Mouse (Mus musculus): ENCODE data around the gene Ccdc153. TPM values are rescaled to one million over a fixed set of nuclear protein-coding genes. Genes with fewer than 3 reads are reported as not detected.

Gene Ccdc153
- total RNA-seq, 2 experiments from 2014 or later: not detected

DNA sequence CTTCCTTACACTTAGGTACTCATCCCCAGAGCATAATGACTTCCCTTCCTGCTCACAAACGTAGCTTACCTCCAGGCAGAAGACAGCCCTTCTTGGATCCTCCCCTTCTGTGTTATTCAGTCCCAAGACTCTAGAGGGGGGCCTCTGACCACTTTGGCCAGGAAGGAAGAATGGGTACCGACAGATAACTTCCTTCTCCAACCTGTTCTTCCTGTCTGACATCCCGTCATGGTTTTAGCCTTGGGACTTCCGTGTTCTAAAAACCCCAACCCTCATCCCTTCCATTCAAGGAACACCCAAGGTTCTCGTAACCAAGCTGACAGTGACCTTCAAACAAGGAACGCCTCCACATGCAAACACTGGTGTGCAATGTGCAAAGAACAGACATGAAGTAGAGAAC lies 28.0 kb downstream of the Ccdc153 start, which contains the start of gene Nlrx1:
Nlrx1 (minus strand) TSS at position 168 of the 400 bp plus-strand sequence.
- no peak for DNase-seq (ENCODE audit: low spot score)
- intact Hi-C loops (cut with DNase I): loop anchor here (10.0 kb wide), 1 partner anchor 284 kb away; no protein-coding TSS in a partner anchor

- DNase-seq (ENCODE audit: low spot score): no peak
- intact Hi-C loops (cut with DNase I): loop anchor here (10.0 kb wide), 1 partner anchor 284 kb away; no protein-coding TSS in a partner anchor
Observed at GRCm38 (mm10) chr9:44269077-44269476, 28.6 kb downstream of the Ccdc153 start.

- intact Hi-C loops (cut with DNase I): loop anchor here (10.0 kb wide), 1 partner anchor 285 kb away; no protein-coding TSS in a partner anchor
- no peak for DNase-seq (ENCODE audit: low spot score)
Observed at GRCm38 (mm10) chr9:44269973-44270372, 29.5 kb downstream of the Ccdc153 start.

- DNase-seq (ENCODE audit: low spot score): no peak
- intact Hi-C loops (cut with DNase I): no loop called here
Observed at GRCm38 (mm10) chr9:44283183-44283582, 42.7 kb downstream of the Ccdc153 start.

- intact Hi-C loops (cut with DNase I): no loop called here
- DNase-seq (ENCODE audit: low spot score): no peak
Observed at GRCm38 (mm10) chr9:44286256-44286850, 45.9 kb downstream of the Ccdc153 start.

DNA sequence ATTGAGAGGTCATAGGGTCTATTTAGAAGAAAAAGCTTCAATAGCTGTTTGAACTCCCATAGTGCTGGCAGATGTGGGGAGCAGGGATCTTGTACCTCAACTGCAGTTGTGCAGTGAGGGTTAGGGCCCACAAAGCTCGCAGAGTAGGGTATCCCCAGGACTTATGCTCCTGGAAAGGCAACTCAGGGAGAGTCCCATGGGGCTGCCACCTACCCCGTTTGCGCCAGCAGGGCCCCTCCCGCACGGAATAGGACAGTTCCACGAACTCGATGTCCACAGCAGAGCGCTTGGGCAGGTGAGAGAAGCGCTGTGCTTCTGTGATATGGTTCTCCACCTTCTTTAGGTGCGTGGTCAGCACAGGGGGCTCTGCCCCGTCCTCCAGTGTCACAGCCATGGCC lies 46.5 kb downstream of the Ccdc153 start:
- no peak for DNase-seq (ENCODE audit: low spot score)

GRCm38 (mm10) chr9:44287401-44288075 lies 47.1 kb downstream of the Ccdc153 start:
- intact Hi-C loops (cut with DNase I): no loop called here
- no peak for DNase-seq (ENCODE audit: low spot score)

More for the DNA sequence above, 46.5 kb downstream of the Ccdc153 start:
- intact Hi-C loops (cut with DNase I): no loop called here

DNA sequence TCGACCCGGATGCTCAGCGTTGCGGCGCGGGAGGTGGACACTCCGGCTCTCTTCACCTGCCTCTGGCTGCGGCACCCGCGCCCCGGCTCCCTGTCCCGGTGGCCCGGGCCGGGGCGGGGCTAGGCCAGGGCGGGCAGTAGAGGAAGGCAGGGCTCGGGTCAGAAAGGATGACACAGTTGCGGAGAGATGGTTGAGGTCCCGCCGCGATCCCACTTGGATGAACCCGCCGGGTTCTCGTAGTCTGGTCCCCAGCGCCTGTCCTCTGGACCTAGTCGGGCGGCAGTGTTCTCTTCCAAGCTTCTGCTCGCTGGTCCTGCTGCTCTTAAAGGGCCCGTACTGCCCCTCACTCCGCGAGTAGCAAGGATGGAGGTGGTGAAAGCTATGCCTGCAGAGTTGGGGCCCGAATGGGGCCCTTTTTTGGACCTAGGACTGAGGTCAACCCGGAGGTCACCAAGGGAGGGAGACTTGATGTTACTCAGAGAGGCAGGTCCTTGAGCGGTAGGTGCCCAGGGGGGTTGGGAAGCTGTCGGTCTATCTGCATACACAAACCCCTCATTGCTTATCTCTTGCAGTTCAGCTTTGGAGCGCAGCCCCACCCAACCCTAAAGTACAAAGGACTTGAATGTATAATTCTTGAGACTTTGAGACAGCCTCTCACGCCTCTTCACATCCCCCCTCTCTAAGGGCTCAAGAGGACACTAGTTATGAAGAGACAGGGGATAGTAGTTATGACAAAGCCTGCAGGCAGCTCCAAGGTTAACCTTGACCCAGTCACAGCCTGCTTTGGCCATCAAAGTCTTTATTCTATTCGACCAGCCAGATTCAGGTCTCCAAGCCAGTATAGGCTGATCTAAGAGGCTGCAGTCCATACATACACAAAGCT lies 47.8 kb downstream of the Ccdc153 start, which contains the start of gene Abcg4:
Abcg4 (minus strand) TSS at position 540 of the 883 bp plus-strand sequence.
- intact Hi-C loops (cut with DNase I): no loop called here
- no peak for DNase-seq (ENCODE audit: low spot score)

DNA sequence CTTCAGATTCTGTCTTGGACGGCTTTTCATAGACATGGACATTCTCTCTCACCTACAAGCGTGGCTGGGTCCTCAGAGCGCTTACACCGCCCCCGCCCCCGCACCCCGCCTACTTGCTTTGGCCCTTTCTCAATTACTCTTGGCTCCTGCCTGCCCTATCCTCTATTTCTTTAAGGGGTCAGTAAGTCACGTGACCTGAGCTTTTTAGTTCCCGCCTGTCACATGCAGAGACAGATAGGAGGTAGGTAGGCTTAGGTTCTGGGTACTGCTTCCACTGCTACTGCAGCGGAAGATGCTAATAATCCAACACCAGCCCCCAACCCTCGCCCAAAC lies 48.4 kb downstream of the Ccdc153 start:
- DNase-seq (ENCODE audit: low spot score): no peak
- intact Hi-C loops (cut with DNase I): no loop called here

DNA sequence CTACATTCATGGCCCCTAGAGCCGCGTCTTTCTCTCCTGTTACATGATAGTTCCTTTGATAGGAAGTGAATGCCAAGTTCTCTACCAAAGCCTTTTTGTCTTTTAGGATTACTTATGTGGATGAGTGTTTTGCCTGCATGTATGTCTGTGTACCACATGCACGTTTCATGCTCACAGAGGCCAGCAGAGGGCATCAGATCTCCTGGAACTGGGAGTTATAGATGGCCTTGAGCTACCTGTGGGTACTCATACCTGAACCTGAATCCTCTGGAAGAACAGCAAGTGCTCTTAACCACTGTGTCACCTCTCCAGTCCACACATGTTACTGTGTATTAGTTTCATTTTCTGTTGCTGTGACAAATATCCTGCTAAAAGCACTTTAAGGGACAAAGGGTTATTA lies 52.0 kb downstream of the Ccdc153 start:
- intact Hi-C loops (cut with DNase I): loop anchor here (5.0 kb wide), 2 partner anchors 45 to 95 kb away; no protein-coding TSS in a partner anchor

More for the DNA sequence above, 52.0 kb downstream of the Ccdc153 start:
- DNase-seq (ENCODE audit: low spot score): no peak

Other genes starting within 250 kb of the Ccdc153 start
- gene Thy1, start 197.3 kb upstream of the Ccdc153 start, total RNA-seq (2021): 10 to 100 TPM; 13.9 to 22.2 TPM
- 100 to 1,000 TPM in 1 of 2 experiments, 10 to 100 TPM in 1; 77.7 to 191 TPM for gene Usp2, start 173.7 kb upstream of the Ccdc153 start, total RNA-seq (2021)
- gene Mfrp, start 138.9 kb upstream of the Ccdc153 start, total RNA-seq (2021): not detected
- gene C1qtnf5, start 133.4 kb upstream of the Ccdc153 start, total RNA-seq (2021): 10 to 100 TPM in 1 of 2 experiments, 1 to 10 TPM in 1; 9.7 to 10.9 TPM
- gene Gm49380, start 127.2 kb upstream of the Ccdc153 start, total RNA-seq (2021): under 1 TPM in 1 of 2 experiments, not detected in 1; 0.11 TPM
- 1 to 10 TPM; 7.7 to 8.1 TPM for gene Rnf26, start 127.2 kb upstream of the Ccdc153 start, total RNA-seq (2021)
- gene Mcam, start 106.2 kb upstream of the Ccdc153 start, total RNA-seq (2021): 10 to 100 TPM; 38.9 to 40.4 TPM
- gene Cbl, start 6.6 kb upstream of the Ccdc153 start, total RNA-seq (2021): 10 to 100 TPM; 18.6 to 22.4 TPM
- gene Pdzd3, start 10.8 kb downstream of the Ccdc153 start, total RNA-seq (2021): 1 to 10 TPM; 4.3 to 4.4 TPM
- gene Nlrx1, start 27.9 kb downstream of the Ccdc153 start, total RNA-seq (2021): 10 to 100 TPM; 19.4 to 20.7 TPM
- under 1 TPM; 0.34 to 0.42 TPM for gene Abcg4, start 47.9 kb downstream of the Ccdc153 start, total RNA-seq (2021)
- 10 to 100 TPM in 1 of 2 experiments, 1 to 10 TPM in 1; 7.9 to 12.7 TPM for gene Hinfp, start 65.0 kb downstream of the Ccdc153 start, total RNA-seq (2021)
- 10 to 100 TPM; 11.7 to 13.9 TPM for gene C2cd2l, start 79.6 kb downstream of the Ccdc153 start, total RNA-seq (2021)
- 10 to 100 TPM; 18.6 to 19.6 TPM for gene Dpagt1, start 85.3 kb downstream of the Ccdc153 start, total RNA-seq (2021)
- gene H2afx, start 94.0 kb downstream of the Ccdc153 start, total RNA-seq (2021): 10 to 100 TPM; 14.6 to 15.6 TPM
- 10 to 100 TPM; 46.3 to 47.0 TPM for gene Hmbs, start 103.6 kb downstream of the Ccdc153 start, total RNA-seq (2021)
- 10 to 100 TPM; 14.3 to 14.8 TPM for gene Vps11, start 121.0 kb downstream of the Ccdc153 start, total RNA-seq (2021)
- gene Hyou1, start 138.8 kb downstream of the Ccdc153 start, total RNA-seq (2021): 10 to 100 TPM; 70.2 to 78.9 TPM
- 10 to 100 TPM; 25.5 to 27.9 TPM for gene Slc37a4, start 156.2 kb downstream of the Ccdc153 start, total RNA-seq (2021)
- gene Rps25, start 166.5 kb downstream of the Ccdc153 start, total RNA-seq (2021): 100 to 1,000 TPM; 745 to 824 TPM
- 10 to 100 TPM; 34.9 to 35.1 TPM for gene Trappc4, start 166.9 kb downstream of the Ccdc153 start, total RNA-seq (2021)
- 1 to 10 TPM; 7.2 to 8.0 TPM for gene Ccdc84, start 177.9 kb downstream of the Ccdc153 start, total RNA-seq (2021)
- not detected for gene Foxr1, start 200.5 kb downstream of the Ccdc153 start, total RNA-seq (2021)
- gene Upk2, start 214.3 kb downstream of the Ccdc153 start, total RNA-seq (2021): not detected
- gene Bcl9l, start 242.1 kb downstream of the Ccdc153 start, total RNA-seq (2021): 10 to 100 TPM; 44.9 to 57.6 TPM

Measured in heart, postnatal 25 days (tissue).